Mouse (Mus musculus): ENCODE results near the gene Zmynd11. TPM values are rescaled to one million over a fixed set of nuclear protein-coding genes. Genes with fewer than 3 reads are reported as not detected.

Gene Zmynd11
- polyA plus RNA-seq, 1 experiment from 2014 or later, result 163 TPM

DNA sequence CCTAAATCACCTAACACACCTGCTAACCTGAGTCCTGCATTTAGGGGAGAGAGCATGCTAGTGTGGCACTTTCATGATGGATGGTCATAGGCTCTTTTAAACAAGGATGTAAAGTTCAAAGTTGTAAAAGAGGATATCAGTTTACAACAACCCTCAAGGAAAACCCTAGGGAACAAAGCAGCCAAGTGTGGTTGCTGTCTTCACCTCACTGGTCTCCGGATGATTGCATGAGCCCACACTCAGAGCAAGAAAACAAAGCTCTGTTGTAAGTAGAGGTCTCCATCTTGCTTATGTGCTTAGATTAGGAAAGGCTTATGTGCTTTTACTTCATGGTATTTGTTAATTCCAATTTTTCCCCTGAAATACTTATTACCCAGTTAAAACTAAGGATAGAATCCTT is 104.4 kb downstream of the Zmynd11 start:
- no peaks in the 10 kb centered on the region for H3K27me3 ChIP-seq (ENCODE audit: insufficient read depth, low read length)
- DNase-seq (no peak), ATAC-seq (ENCODE audit: insufficient read depth) (no peak)
- H3K9ac ChIP-seq, result no peak overlapping the region
- H3K27ac ChIP-seq (ENCODE audit: low read depth), result no peak overlapping the region
- H3K9me3 ChIP-seq (ENCODE audit: low read depth, low read length), result no peaks in the 10 kb centered on the region
- H3K36me3 ChIP-seq (ENCODE audit: insufficient read depth), result peaks cover 26% of the 10 kb centered on the region
- H3K4me2 ChIP-seq, result no peak overlapping the region
- no peaks in the 10 kb centered on the region for H3K4me1 ChIP-seq (ENCODE audit: insufficient read depth)
- WGBS, result 53% methylated on average over 1 of the region's 1 CpGs
- no peak overlapping the region for H3K4me3 ChIP-seq (ENCODE audit: low read depth, low read length)
- TF ChIP-seq CTCF (IDR thresholded peaks at IDR 0.05; ENCODE audit: low read depth), result no peak

DNA sequence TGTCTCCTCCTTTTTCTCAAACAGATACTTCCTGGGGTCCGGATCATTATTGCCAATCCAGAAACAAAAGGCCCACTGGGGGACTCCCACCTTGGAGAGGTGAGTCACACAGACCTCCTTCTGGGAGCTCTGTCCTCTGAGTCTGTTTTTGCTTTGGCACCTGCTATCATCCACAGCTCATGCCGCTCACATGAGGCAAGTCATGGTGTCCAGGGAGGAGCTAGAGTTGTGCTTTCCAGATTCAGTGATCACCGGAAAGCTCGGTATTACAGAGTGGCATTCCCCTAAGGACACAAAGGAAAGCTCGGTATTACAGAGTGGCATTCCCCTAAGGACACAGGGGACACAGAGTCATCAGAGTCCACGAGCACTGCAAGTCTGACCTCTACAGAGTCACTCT is 108.5 kb downstream of the Zmynd11 start:
- ATAC-seq (ENCODE audit: insufficient read depth) (no peak), DNase-seq (no peak)
- Histone ChIP-seq H3K9ac (no peak overlapping the region), H3K4me2 (no peak overlapping the region), H3K27me3 (ENCODE audit: insufficient read depth, low read length) (no peaks in the 10 kb centered on the region), H3K4me3 (ENCODE audit: low read depth, low read length) (no peak overlapping the region), H3K36me3 (ENCODE audit: insufficient read depth) (peaks cover 14% of the 10 kb centered on the region), H3K4me1 (ENCODE audit: insufficient read depth) (no peaks in the 10 kb centered on the region), H3K9me3 (ENCODE audit: low read depth, low read length) (no peaks in the 10 kb centered on the region), H3K27ac (ENCODE audit: low read depth) (no peak overlapping the region)
- TF ChIP-seq CTCF (IDR thresholded peaks at IDR 0.05; ENCODE audit: low read depth), result no peak
- 91% methylated on average over 6 of the region's 6 CpGs for WGBS

DNA sequence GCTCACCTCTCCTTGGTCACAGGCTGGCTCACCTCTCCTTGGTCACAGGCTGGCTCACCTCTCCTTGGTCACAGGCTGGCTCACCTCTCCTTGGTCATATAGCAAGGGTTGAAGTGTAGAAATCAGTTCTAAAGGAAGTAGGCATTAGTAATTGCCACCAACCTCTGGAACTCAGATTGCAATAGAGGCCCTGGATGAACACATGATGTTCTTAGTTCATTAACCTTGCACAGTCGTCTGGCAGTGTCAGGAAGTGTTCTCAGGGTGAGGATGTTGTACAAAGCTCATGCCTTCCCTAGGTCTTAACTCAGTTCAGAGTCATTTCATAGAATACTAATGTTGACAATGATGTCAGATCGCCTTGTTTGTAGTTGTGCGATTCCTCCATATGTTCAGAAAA is 112.1 kb downstream of the Zmynd11 start:
- ATAC-seq (ENCODE audit: insufficient read depth) (no peak), DNase-seq (no peak)
- Histone ChIP-seq H3K27me3 (ENCODE audit: insufficient read depth, low read length) (no peaks in the 10 kb centered on the region), H3K4me1 (ENCODE audit: insufficient read depth) (no peaks in the 10 kb centered on the region), H3K9me3 (ENCODE audit: low read depth, low read length) (no peaks in the 10 kb centered on the region), H3K4me2 (no peak overlapping the region), H3K9ac (no peak overlapping the region), H3K4me3 (ENCODE audit: low read depth, low read length) (no peak overlapping the region), H3K36me3 (ENCODE audit: insufficient read depth) (0 out of 2 replicates have a peak, but pooled peaks cover 5% of the 10 kb centered on the region), H3K27ac (ENCODE audit: low read depth) (no peak overlapping the region)
- WGBS, result 74% methylated on average over 3 of the region's 3 CpGs
- TF ChIP-seq CTCF (IDR thresholded peaks at IDR 0.05; ENCODE audit: low read depth), result no peak

DNA sequence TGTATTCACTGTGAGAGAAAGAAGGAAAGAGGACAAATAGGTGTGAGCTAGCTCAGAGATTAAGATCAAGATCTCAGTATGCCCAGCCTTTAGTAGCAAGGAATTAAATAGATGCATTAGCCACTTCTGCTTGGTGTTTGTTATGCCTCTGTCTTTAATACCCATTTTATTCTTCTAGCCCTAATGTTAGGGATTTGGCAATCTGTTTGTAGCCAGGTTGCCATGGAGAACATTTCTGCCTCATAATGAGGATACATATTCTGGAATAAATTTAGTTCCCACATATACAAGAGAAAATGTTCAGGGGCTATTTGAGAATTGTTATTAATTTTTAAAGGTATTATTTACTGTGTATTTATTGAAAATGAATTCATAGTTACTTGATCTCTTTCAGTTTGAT is 114.5 kb downstream of the Zmynd11 start:
- no peak overlapping the region for H3K27ac ChIP-seq (ENCODE audit: low read depth)
- H3K36me3 ChIP-seq (ENCODE audit: insufficient read depth), result no peaks in the 10 kb centered on the region
- no peak for ATAC-seq (ENCODE audit: insufficient read depth)
- DNase-seq, result no peak
- H3K27me3 ChIP-seq (ENCODE audit: insufficient read depth, low read length), result no peaks in the 10 kb centered on the region
- H3K9ac ChIP-seq, result no peak overlapping the region
- no peaks in the 10 kb centered on the region for H3K9me3 ChIP-seq (ENCODE audit: low read depth, low read length)
- H3K4me1 ChIP-seq (ENCODE audit: insufficient read depth), result no peaks in the 10 kb centered on the region
- H3K4me2 ChIP-seq, result no peak overlapping the region
- no peak for TF ChIP-seq CTCF (IDR thresholded peaks at IDR 0.05; ENCODE audit: low read depth)
- no peak overlapping the region for H3K4me3 ChIP-seq (ENCODE audit: low read depth, low read length)

DNA sequence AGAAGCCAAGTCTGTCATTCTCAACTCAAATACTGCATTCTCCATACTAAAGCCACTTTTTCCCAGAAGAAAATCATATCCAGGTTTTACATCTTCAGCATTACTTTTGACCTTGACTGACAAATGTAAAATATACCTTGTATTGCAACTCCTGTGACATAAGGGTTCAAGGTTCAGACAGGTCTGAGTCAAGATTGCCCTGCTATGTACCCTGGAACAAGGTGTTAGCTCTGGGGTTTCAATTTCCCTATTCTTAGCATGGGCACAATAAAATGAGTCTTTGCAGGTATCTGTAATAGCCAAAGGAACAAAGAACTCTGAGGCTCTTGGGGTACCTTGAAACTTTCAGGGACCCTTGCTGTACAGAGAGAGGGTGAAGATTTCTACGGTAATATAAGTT is 115.2 kb downstream of the Zmynd11 start:
- Histone ChIP-seq H3K4me2 (no peak overlapping the region), H3K27ac (ENCODE audit: low read depth) (no peak overlapping the region), H3K4me1 (ENCODE audit: insufficient read depth) (no peaks in the 10 kb centered on the region), H3K4me3 (ENCODE audit: low read depth, low read length) (no peak overlapping the region), H3K9ac (no peak overlapping the region), H3K9me3 (ENCODE audit: low read depth, low read length) (no peaks in the 10 kb centered on the region), H3K36me3 (ENCODE audit: insufficient read depth) (no peaks in the 10 kb centered on the region), H3K27me3 (ENCODE audit: insufficient read depth, low read length) (no peaks in the 10 kb centered on the region)
- 83% methylated on average over 1 of the region's 1 CpGs for WGBS
- TF ChIP-seq CTCF (IDR thresholded peaks at IDR 0.05; ENCODE audit: low read depth), result no peak
- no peak for DNase-seq
- no peak for ATAC-seq (ENCODE audit: insufficient read depth)

DNA sequence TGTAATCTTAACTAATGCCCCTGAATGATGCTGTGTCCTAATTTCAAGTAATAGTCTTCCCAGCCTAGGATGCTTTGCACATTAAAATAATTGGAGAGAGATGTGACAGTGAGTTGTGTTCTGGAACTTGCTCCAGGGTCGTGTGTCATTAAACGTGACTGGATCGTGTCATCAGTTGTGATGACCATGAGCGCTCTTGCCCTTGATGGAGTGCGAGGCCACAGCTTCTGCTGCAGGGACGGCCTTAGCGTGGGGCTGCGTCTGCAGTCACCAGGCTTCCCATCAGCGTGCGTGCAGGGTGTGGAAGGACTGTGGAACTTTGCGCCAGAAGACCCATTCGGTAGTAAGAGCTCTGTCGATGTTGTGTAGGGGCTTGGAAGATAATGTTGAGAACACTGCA is 116.4 kb downstream of the Zmynd11 start:
- 88% methylated on average over 13 of the region's 13 CpGs for WGBS
- Histone ChIP-seq H3K27ac (ENCODE audit: low read depth) (no peak overlapping the region), H3K4me2 (no peak overlapping the region), H3K4me3 (ENCODE audit: low read depth, low read length) (no peak overlapping the region), H3K9me3 (ENCODE audit: low read depth, low read length) (no peaks in the 10 kb centered on the region), H3K4me1 (ENCODE audit: insufficient read depth) (no peaks in the 10 kb centered on the region), H3K27me3 (ENCODE audit: insufficient read depth, low read length) (no peaks in the 10 kb centered on the region), H3K9ac (no peak overlapping the region), H3K36me3 (ENCODE audit: insufficient read depth) (no peaks in the 10 kb centered on the region)
- ATAC-seq (ENCODE audit: insufficient read depth) (no peak), DNase-seq (no peak)
- no peak for TF ChIP-seq CTCF (IDR thresholded peaks at IDR 0.05; ENCODE audit: low read depth)

DNA sequence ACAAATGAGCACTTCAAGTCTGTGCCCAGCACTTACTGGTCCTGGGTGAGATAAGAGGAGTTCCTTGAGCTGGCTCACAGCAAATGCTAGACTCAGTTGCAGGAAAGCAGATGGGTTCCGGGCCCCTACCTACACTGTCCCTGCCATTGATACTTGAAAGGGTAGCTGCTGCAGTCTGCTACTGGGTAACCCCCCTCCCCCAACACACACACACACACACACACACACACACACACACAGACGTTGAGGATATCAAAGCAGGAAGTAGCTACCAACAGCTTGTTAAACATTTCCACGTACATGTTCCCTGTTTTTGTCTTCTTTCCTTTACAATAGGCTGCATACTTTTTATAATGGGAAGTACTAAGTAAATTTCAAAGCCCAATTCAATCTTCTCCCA is 127.2 kb downstream of the Zmynd11 start:
- H3K4me3 ChIP-seq (ENCODE audit: low read depth, low read length), result no peak overlapping the region
- no peak overlapping the region for H3K4me2 ChIP-seq
- H3K36me3 ChIP-seq (ENCODE audit: insufficient read depth), result 0 out of 2 replicates have a peak, but pooled peaks cover 8% of the 10 kb centered on the region
- TF ChIP-seq CTCF (IDR thresholded peaks at IDR 0.05; ENCODE audit: low read depth), result no peak
- WGBS, result 48% methylated on average over 3 of the region's 3 CpGs
- ATAC-seq (ENCODE audit: insufficient read depth), result no peak; the same call in 1 of the 2 replicates
- H3K4me1 ChIP-seq (ENCODE audit: insufficient read depth), result no peaks in the 10 kb centered on the region
- no peaks in the 10 kb centered on the region for H3K9me3 ChIP-seq (ENCODE audit: low read depth, low read length)
- no peak overlapping the region for H3K9ac ChIP-seq
- no peak for DNase-seq
- no peaks in the 10 kb centered on the region for H3K27me3 ChIP-seq (ENCODE audit: insufficient read depth, low read length)
- no peak overlapping the region for H3K27ac ChIP-seq (ENCODE audit: low read depth)

DNA sequence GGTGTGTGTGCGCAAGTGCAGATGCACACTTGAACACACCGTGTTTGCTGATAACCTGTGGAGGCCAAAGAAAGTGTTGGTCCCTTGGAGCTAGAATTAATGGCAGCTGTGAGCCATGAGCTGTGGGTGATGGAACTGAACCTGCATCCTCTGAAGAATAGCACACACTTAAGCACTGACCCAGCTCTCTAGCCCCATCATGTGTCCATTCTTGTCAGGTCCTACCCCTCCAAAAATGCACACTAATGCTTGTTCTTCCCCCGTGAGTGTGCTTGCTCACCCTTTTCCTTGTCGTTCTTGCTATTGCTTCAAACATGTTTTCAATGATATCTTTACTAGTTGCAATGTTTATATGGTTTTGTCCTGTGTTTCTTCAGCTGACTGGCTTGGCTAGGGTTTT is 128.6 kb downstream of the Zmynd11 start:
- Histone ChIP-seq H3K9ac (no peak overlapping the region), H3K9me3 (ENCODE audit: low read depth, low read length) (no peaks in the 10 kb centered on the region), H3K27ac (ENCODE audit: low read depth) (no peak overlapping the region), H3K27me3 (ENCODE audit: insufficient read depth, low read length) (no peaks in the 10 kb centered on the region), H3K4me2 (no peak overlapping the region), H3K4me3 (ENCODE audit: low read depth, low read length) (no peak overlapping the region), H3K36me3 (ENCODE audit: insufficient read depth) (0 out of 2 replicates have a peak, but pooled peaks cover 8% of the 10 kb centered on the region), H3K4me1 (ENCODE audit: insufficient read depth) (no peaks in the 10 kb centered on the region)
- ATAC-seq (ENCODE audit: insufficient read depth) (peak; percentile 62; the same call in 1 of the 2 replicates), DNase-seq (peak; percentile 51)
- 50% methylated on average over 4 of the region's 4 CpGs for WGBS
- TF ChIP-seq CTCF (IDR thresholded peaks at IDR 0.05; ENCODE audit: low read depth), result peak; percentile 66
